Mouse (Mus musculus): ENCODE results near the gene Olfr1238. TPM values are rescaled to one million over a fixed set of nuclear protein-coding genes. Genes with fewer than 3 reads are reported as not detected.

Gene Olfr1238
- polyA plus RNA-seq (2011; ENCODE audit: insufficient read depth, insufficient read length, low read depth, missing spikeins): not detected in 2 replicates

DNA sequence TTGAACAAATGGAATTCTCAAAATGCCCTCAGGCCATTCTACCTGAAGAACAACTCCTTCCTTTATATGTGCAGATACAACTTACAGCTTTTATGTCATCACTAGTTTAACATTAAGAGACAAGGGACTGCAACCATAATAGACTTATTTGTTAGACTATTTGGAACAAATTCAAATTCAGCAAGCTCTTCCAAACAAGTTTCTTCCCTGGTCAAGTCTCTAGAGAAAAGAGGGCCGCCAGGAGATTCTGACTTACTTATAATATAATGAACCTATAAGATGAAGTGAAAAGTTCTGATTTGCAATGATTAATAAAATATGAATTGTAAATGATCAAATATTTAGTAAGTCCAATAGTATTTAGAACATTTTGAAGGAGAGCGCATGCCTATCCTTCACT is at the start of gene Olfr1238:
Gene Olfr1238, minus strand, starts transcription at position 101 of the 400 bp plus-strand sequence.
- no peaks in the 10 kb centered on the region for H3K36me3 ChIP-seq (ENCODE audit: control insufficient read depth, insufficient read depth, low read length, poor library complexity, severe bottlenecking)
- H3K27me3 ChIP-seq (ENCODE audit: control insufficient read depth, insufficient read depth, low read length, poor library complexity, severe bottlenecking): no peaks in the 10 kb centered on the region
- H3K9ac ChIP-seq (ENCODE audit: low read depth, poor library complexity, severe bottlenecking): no peak within 1 kb of the TSS
- no peaks in the 10 kb centered on the region for H3K4me1 ChIP-seq (ENCODE audit: control insufficient read depth, insufficient read depth, low read length)
- H3K9me3 ChIP-seq (replicated peaks; ENCODE audit: control insufficient read depth, insufficient read depth, low read length, poor library complexity, severe bottlenecking): no peaks in the 10 kb centered on the region
- H3K4me3 ChIP-seq (ENCODE audit: low read depth, low read length): no peak within 1 kb of the TSS
- TF ChIP-seq CTCF (IDR thresholded peaks at IDR 0.05; ENCODE audit: low read depth, low read length) (no peak), POLR2A (IDR thresholded peaks at IDR 0.05; ENCODE audit: insufficient read depth, low read length) (no peak), EP300 (IDR thresholded peaks at IDR 0.05; ENCODE audit: insufficient read depth, low read depth, low read length) (no peak)
- H3K27ac ChIP-seq (ENCODE audit: insufficient read depth, low read length): no peak within 1 kb of the TSS

DNA sequence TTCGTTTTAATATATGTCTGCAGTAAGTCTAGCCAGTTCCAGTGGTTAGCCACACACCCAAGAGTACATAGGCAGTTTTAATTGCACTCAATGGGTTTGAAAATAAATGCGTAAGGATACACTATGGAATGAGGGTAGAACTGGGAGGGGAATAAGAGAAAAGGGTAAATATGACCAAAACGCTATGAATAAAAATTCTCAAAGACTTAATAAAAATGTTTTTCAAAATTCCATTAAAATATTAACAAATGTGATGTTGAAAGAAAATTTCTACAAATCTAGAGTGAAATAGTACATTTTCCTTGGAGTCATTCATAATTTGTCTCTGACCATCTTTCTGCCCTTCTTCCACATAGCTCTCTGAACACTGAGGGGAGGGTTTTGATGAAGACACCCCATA is 33.4 kb upstream of the Olfr1238 start, which contains the start of gene Olfr1240:
Gene Olfr1240, minus strand, starts transcription at position 101 of the 400 bp plus-strand sequence.
- Histone ChIP-seq H3K36me3 (ENCODE audit: control insufficient read depth, insufficient read depth, low read length, poor library complexity, severe bottlenecking) (no peaks in the 10 kb centered on the region), H3K4me1 (ENCODE audit: control insufficient read depth, insufficient read depth, low read length) (no peaks in the 10 kb centered on the region), H3K4me3 (ENCODE audit: low read depth, low read length) (no peak within 1 kb of the TSS), H3K9ac (ENCODE audit: low read depth, poor library complexity, severe bottlenecking) (no peak within 1 kb of the TSS), H3K27me3 (ENCODE audit: control insufficient read depth, insufficient read depth, low read length, poor library complexity, severe bottlenecking) (no peaks in the 10 kb centered on the region), H3K9me3 (replicated peaks; ENCODE audit: control insufficient read depth, insufficient read depth, low read length, poor library complexity, severe bottlenecking) (no peaks in the 10 kb centered on the region), H3K27ac (ENCODE audit: insufficient read depth, low read length) (no peak within 1 kb of the TSS)
- TF ChIP-seq POLR2A (IDR thresholded peaks at IDR 0.05; ENCODE audit: insufficient read depth, low read length): no peak
- TF ChIP-seq CTCF (IDR thresholded peaks at IDR 0.05; ENCODE audit: low read depth, low read length): no peak
- no peak for TF ChIP-seq EP300 (IDR thresholded peaks at IDR 0.05; ENCODE audit: insufficient read depth, low read depth, low read length)

DNA sequence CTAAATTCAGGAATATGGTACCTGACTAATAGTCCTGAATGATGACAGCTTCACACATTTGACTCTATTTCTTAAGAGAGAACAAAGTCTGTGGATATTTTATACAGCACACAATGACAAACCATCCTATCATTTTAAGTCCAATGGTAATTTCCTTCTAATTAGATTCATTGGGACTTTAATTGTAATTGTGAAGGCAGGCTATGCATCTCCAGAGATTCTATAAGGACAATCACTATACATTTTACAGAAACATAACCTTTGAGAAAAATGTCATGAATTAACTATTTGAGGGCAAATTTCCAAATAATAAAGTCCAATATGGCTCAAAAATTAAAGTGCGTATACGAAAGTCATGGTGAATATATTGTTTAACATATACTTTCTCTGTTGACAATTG is 10.8 kb upstream of the Olfr1238 start, which contains the start of gene Olfr1239:
Gene Olfr1239, minus strand, starts transcription at position 101 of the 400 bp plus-strand sequence.
- Histone ChIP-seq H3K4me3 (ENCODE audit: low read depth, low read length) (no peak within 1 kb of the TSS), H3K27me3 (ENCODE audit: control insufficient read depth, insufficient read depth, low read length, poor library complexity, severe bottlenecking) (no peaks in the 10 kb centered on the region), H3K9ac (ENCODE audit: low read depth, poor library complexity, severe bottlenecking) (no peak within 1 kb of the TSS), H3K36me3 (ENCODE audit: control insufficient read depth, insufficient read depth, low read length, poor library complexity, severe bottlenecking) (no peaks in the 10 kb centered on the region), H3K4me1 (ENCODE audit: control insufficient read depth, insufficient read depth, low read length) (no peaks in the 10 kb centered on the region), H3K27ac (ENCODE audit: insufficient read depth, low read length) (no peak within 1 kb of the TSS), H3K9me3 (replicated peaks; ENCODE audit: control insufficient read depth, insufficient read depth, low read length, poor library complexity, severe bottlenecking) (no peaks in the 10 kb centered on the region)
- TF ChIP-seq CTCF (IDR thresholded peaks at IDR 0.05; ENCODE audit: low read depth, low read length): no peak
- no peak for TF ChIP-seq POLR2A (IDR thresholded peaks at IDR 0.05; ENCODE audit: insufficient read depth, low read length)
- no peak for TF ChIP-seq EP300 (IDR thresholded peaks at IDR 0.05; ENCODE audit: insufficient read depth, low read depth, low read length)

DNA sequence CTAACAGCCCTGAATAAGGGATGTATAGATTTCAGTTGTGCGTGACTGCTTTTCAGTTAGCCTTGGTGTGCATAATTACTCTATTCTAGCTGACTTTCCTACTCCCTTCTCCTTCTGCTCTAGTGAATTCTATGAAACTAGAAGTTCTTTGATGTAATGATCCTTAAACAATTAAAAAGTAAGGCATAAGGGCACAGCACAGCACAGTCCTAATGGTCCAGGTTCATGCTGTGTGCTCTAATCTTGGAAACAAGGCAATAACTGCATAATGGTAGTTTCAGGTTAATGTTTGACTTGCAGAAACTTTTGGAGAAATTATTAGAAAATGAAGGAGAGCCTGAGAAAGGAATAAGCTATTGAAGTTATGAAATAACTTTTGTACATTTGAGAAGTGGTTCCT is 5.1 kb upstream of the Olfr1238 start:
- TF ChIP-seq CTCF (IDR thresholded peaks at IDR 0.05; ENCODE audit: low read depth, low read length) (no peak), POLR2A (IDR thresholded peaks at IDR 0.05; ENCODE audit: insufficient read depth, low read length) (no peak), EP300 (IDR thresholded peaks at IDR 0.05; ENCODE audit: insufficient read depth, low read depth, low read length) (no peak)
- H3K36me3 ChIP-seq (ENCODE audit: control insufficient read depth, insufficient read depth, low read length, poor library complexity, severe bottlenecking): no peaks in the 10 kb centered on the region
- no peaks in the 10 kb centered on the region for H3K9me3 ChIP-seq (replicated peaks; ENCODE audit: control insufficient read depth, insufficient read depth, low read length, poor library complexity, severe bottlenecking)
- no peak overlapping the region for H3K27ac ChIP-seq (ENCODE audit: insufficient read depth, low read length)
- no peak overlapping the region for H3K9ac ChIP-seq (ENCODE audit: low read depth, poor library complexity, severe bottlenecking)
- H3K4me3 ChIP-seq (ENCODE audit: low read depth, low read length): no peak overlapping the region
- H3K4me1 ChIP-seq (ENCODE audit: control insufficient read depth, insufficient read depth, low read length): no peaks in the 10 kb centered on the region
- H3K27me3 ChIP-seq (ENCODE audit: control insufficient read depth, insufficient read depth, low read length, poor library complexity, severe bottlenecking): no peaks in the 10 kb centered on the region

DNA sequence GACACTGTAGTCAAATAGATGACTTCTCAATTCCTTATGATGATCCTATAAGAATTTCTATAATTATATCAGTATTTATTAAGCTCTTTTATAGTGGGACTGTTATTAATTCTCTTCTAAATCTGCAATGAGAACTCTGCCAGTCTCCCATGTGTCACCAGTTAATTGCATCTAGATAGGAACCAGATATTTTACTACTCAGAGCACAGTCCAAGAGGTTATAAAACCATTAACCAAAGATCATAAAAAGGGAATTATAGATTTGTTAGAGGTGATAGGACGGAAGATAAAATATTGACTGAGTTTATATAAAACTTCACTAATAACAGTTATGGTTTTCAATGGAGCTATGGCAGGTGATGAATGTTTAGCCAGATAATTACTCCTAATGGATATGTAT is 8.6 kb downstream of the Olfr1238 start:
- Histone ChIP-seq H3K27ac (ENCODE audit: insufficient read depth, low read length) (no peak overlapping the region), H3K36me3 (ENCODE audit: control insufficient read depth, insufficient read depth, low read length, poor library complexity, severe bottlenecking) (no peaks in the 10 kb centered on the region), H3K9ac (ENCODE audit: low read depth, poor library complexity, severe bottlenecking) (no peak overlapping the region), H3K27me3 (ENCODE audit: control insufficient read depth, insufficient read depth, low read length, poor library complexity, severe bottlenecking) (no peaks in the 10 kb centered on the region), H3K4me1 (ENCODE audit: control insufficient read depth, insufficient read depth, low read length) (no peaks in the 10 kb centered on the region), H3K4me3 (ENCODE audit: low read depth, low read length) (no peak overlapping the region), H3K9me3 (replicated peaks; ENCODE audit: control insufficient read depth, insufficient read depth, low read length, poor library complexity, severe bottlenecking) (no peaks in the 10 kb centered on the region)
- TF ChIP-seq CTCF (IDR thresholded peaks at IDR 0.05; ENCODE audit: low read depth, low read length) (no peak), EP300 (IDR thresholded peaks at IDR 0.05; ENCODE audit: insufficient read depth, low read depth, low read length) (no peak), POLR2A (IDR thresholded peaks at IDR 0.05; ENCODE audit: insufficient read depth, low read length) (no peak)

DNA sequence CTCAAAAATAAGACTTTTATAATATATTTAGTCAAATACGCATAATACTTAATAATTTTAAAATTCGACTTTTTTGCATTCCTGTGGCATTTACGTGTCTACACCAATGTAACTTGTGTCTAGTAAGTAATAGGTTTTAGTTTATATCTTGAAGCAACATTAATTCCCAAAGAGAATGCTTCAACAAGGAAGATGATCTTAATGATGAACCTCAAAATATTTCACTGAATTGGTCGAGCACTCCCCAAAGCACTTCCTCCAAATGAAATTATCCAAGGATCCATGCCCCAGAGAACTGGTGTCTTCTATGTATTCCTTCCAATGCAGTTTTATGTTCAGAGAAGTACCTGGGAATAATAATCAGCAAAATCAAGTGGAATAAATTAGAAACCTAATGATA is 44.7 kb downstream of the Olfr1238 start, which contains the start of gene Olfr1234:
Gene Olfr1234, minus strand, starts transcription at position 101 of the 400 bp plus-strand sequence.
- H3K27me3 ChIP-seq (ENCODE audit: control insufficient read depth, insufficient read depth, low read length, poor library complexity, severe bottlenecking): no peaks in the 10 kb centered on the region
- no peaks in the 10 kb centered on the region for H3K4me1 ChIP-seq (ENCODE audit: control insufficient read depth, insufficient read depth, low read length)
- TF ChIP-seq CTCF (IDR thresholded peaks at IDR 0.05; ENCODE audit: low read depth, low read length) (no peak), POLR2A (IDR thresholded peaks at IDR 0.05; ENCODE audit: insufficient read depth, low read length) (no peak), EP300 (IDR thresholded peaks at IDR 0.05; ENCODE audit: insufficient read depth, low read depth, low read length) (no peak)
- H3K4me3 ChIP-seq (ENCODE audit: low read depth, low read length): no peak within 1 kb of the TSS
- no peak within 1 kb of the TSS for H3K9ac ChIP-seq (ENCODE audit: low read depth, poor library complexity, severe bottlenecking)
- H3K27ac ChIP-seq (ENCODE audit: insufficient read depth, low read length): no peak within 1 kb of the TSS
- H3K9me3 ChIP-seq (replicated peaks; ENCODE audit: control insufficient read depth, insufficient read depth, low read length, poor library complexity, severe bottlenecking): no peaks in the 10 kb centered on the region
- H3K36me3 ChIP-seq (ENCODE audit: control insufficient read depth, insufficient read depth, low read length, poor library complexity, severe bottlenecking): no peaks in the 10 kb centered on the region

Other genes with a start within 250 kb of the Olfr1238 start
- gene Olfr1224-ps1, start 245.6 kb downstream of the Olfr1238 start, polyA plus RNA-seq (2011; ENCODE audit: insufficient read depth, insufficient read length, low read depth, missing spikeins): not detected in 2 replicates
- gene Olfr1225, start 235.0 kb downstream of the Olfr1238 start, polyA plus RNA-seq (2011; ENCODE audit: insufficient read depth, insufficient read length, low read depth, missing spikeins): not detected in 2 replicates
- gene Olfr1226, start 209.6 kb downstream of the Olfr1238 start, polyA plus RNA-seq (2011; ENCODE audit: insufficient read depth, insufficient read length, low read depth, missing spikeins): not detected in 2 replicates
- not detected in 2 replicates for gene Olfr1228, start 155.6 kb downstream of the Olfr1238 start, polyA plus RNA-seq (2011; ENCODE audit: insufficient read depth, insufficient read length, low read depth, missing spikeins)
- gene Olfr1229, start 121.7 kb downstream of the Olfr1238 start, polyA plus RNA-seq (2011; ENCODE audit: insufficient read depth, insufficient read length, low read depth, missing spikeins): not detected in 2 replicates
- not detected in 2 replicates for gene Olfr1230, start 112.4 kb downstream of the Olfr1238 start, polyA plus RNA-seq (2011; ENCODE audit: insufficient read depth, insufficient read length, low read depth, missing spikeins)
- not detected in 2 replicates for gene Olfr1231, start 102.6 kb downstream of the Olfr1238 start, polyA plus RNA-seq (2011; ENCODE audit: insufficient read depth, insufficient read length, low read depth, missing spikeins)
- not detected in 2 replicates for gene Olfr1232, start 80.0 kb downstream of the Olfr1238 start, polyA plus RNA-seq (2011; ENCODE audit: insufficient read depth, insufficient read length, low read depth, missing spikeins)
- gene Olfr1233, start 67.3 kb downstream of the Olfr1238 start, polyA plus RNA-seq (2011; ENCODE audit: insufficient read depth, insufficient read length, low read depth, missing spikeins): not detected in 2 replicates
- gene Olfr1234, start 44.8 kb downstream of the Olfr1238 start, polyA plus RNA-seq (2011; ENCODE audit: insufficient read depth, insufficient read length, low read depth, missing spikeins): not detected in 2 replicates
- not detected in 2 replicates for gene Olfr1239, start 10.7 kb upstream of the Olfr1238 start, polyA plus RNA-seq (2011; ENCODE audit: insufficient read depth, insufficient read length, low read depth, missing spikeins)
- gene Olfr1240, start 33.3 kb upstream of the Olfr1238 start, polyA plus RNA-seq (2011; ENCODE audit: insufficient read depth, insufficient read length, low read depth, missing spikeins): not detected in 2 replicates
- not detected in 2 replicates for gene Olfr1241, start 77.5 kb upstream of the Olfr1238 start, polyA plus RNA-seq (2011; ENCODE audit: insufficient read depth, insufficient read length, low read depth, missing spikeins)
- not detected in 2 replicates for gene Olfr1242, start 88.7 kb upstream of the Olfr1238 start, polyA plus RNA-seq (2011; ENCODE audit: insufficient read depth, insufficient read length, low read depth, missing spikeins)
- not detected in 2 replicates for gene Olfr1243, start 121.8 kb upstream of the Olfr1238 start, polyA plus RNA-seq (2011; ENCODE audit: insufficient read depth, insufficient read length, low read depth, missing spikeins)
- gene Olfr1245, start 168.8 kb upstream of the Olfr1238 start, polyA plus RNA-seq (2011; ENCODE audit: insufficient read depth, insufficient read length, low read depth, missing spikeins): not detected in 2 replicates
- not detected in 2 replicates for gene Olfr1246, start 183.5 kb upstream of the Olfr1238 start, polyA plus RNA-seq (2011; ENCODE audit: insufficient read depth, insufficient read length, low read depth, missing spikeins)
- not detected in 2 replicates for gene Olfr1247, start 204.5 kb upstream of the Olfr1238 start, polyA plus RNA-seq (2011; ENCODE audit: insufficient read depth, insufficient read length, low read depth, missing spikeins)
- gene Olfr1248, start 208.6 kb upstream of the Olfr1238 start, polyA plus RNA-seq (2011; ENCODE audit: insufficient read depth, insufficient read length, low read depth, missing spikeins): not detected in 2 replicates
- not detected in 2 replicates for gene Olfr1249, start 225.3 kb upstream of the Olfr1238 start, polyA plus RNA-seq (2011; ENCODE audit: insufficient read depth, insufficient read length, low read depth, missing spikeins)

Data from ES-Bruce4 (cell line).